Mouse (Mus musculus): ENCODE measurements around the gene Prss53.
"Not testable (repeated sequence)": the region's sequence is repeated elsewhere in the genome, so short reads cannot be mapped to it uniquely, and the experiment has no call there.

The Prss53 gene

GRCm38 (mm10) chr7:127912190-127912871 is 21.6 kb upstream of the Prss53 start, which contains the start of gene Kat8:
TSS of gene Kat8 (plus strand) at chr7:127912516.
- peak; percentile 89 for DNase-seq (ENCODE audit: inconsistent ontology term)

GRCm38 (mm10) chr7:127908656-127909055 is 17.9 kb upstream of the Prss53 start:
- DNase-seq (ENCODE audit: inconsistent ontology term) = no peak

- no peak for DNase-seq (ENCODE audit: inconsistent ontology term)
Observed at GRCm38 (mm10) chr7:127907939-127908338, 17.2 kb upstream of the Prss53 start.

GRCm38 (mm10) chr7:127903971-127904796 is 13.4 kb upstream of the Prss53 start, which contains the start of gene Bckdk:
TSS of gene Bckdk (plus strand) at chr7:127904082.
- peak; percentile 87 for DNase-seq (ENCODE audit: inconsistent ontology term)

- no peak for DNase-seq (ENCODE audit: inconsistent ontology term)
Observed at GRCm38 (mm10) chr7:127901772-127902171, 11.0 kb upstream of the Prss53 start.

- DNase-seq (ENCODE audit: inconsistent ontology term) = no peak
Observed at GRCm38 (mm10) chr7:127899997-127900396, 9.2 kb upstream of the Prss53 start.

GRCm38 (mm10) chr7:127898179-127898956 is 7.6 kb upstream of the Prss53 start:
- no peak for DNase-seq (ENCODE audit: inconsistent ontology term)

GRCm38 (mm10) chr7:127897542-127897941 is 6.8 kb upstream of the Prss53 start:
- DNase-seq (ENCODE audit: inconsistent ontology term) = no peak

- peak; percentile 40 for DNase-seq (ENCODE audit: inconsistent ontology term)
Observed at GRCm38 (mm10) chr7:127896384-127896783, 5.6 kb upstream of the Prss53 start.

- DNase-seq (ENCODE audit: inconsistent ontology term) = not testable (repeated sequence)
Observed at GRCm38 (mm10) chr7:127895891-127896290, 5.1 kb upstream of the Prss53 start.

- DNase-seq (ENCODE audit: inconsistent ontology term) = peak; percentile 97
Observed at GRCm38 (mm10) chr7:127895442-127895841, 4.7 kb upstream of the Prss53 start, which contains the start of the genes Gm21974 and Vkorc1. TSS of gene Gm21974 (minus strand) at chr7:127895454. TSS of gene Vkorc1 (minus strand) at chr7:127895617.

GRCm38 (mm10) chr7:127894480-127894879 is 3.7 kb upstream of the Prss53 start:
- no peak for DNase-seq (ENCODE audit: inconsistent ontology term)

GRCm38 (mm10) chr7:127888821-127889220 is 1.9 kb downstream of the Prss53 start:
- DNase-seq (ENCODE audit: inconsistent ontology term) = no peak

- DNase-seq (ENCODE audit: inconsistent ontology term) = no peak
Observed at GRCm38 (mm10) chr7:127887781-127888180, 3.0 kb downstream of the Prss53 start.

- DNase-seq (ENCODE audit: inconsistent ontology term) = no peak
Observed at GRCm38 (mm10) chr7:127887191-127887590, 3.6 kb downstream of the Prss53 start.

- DNase-seq (ENCODE audit: inconsistent ontology term) = no peak
Observed at GRCm38 (mm10) chr7:127886551-127886950, 4.2 kb downstream of the Prss53 start.

- DNase-seq (ENCODE audit: inconsistent ontology term) = peak; percentile 51
Observed at GRCm38 (mm10) chr7:127885951-127886350, 4.8 kb downstream of the Prss53 start.

- DNase-seq (ENCODE audit: inconsistent ontology term) = no peak
Observed at GRCm38 (mm10) chr7:127880431-127880830, 10.3 kb downstream of the Prss53 start.

GRCm38 (mm10) chr7:127879301-127879700 is 11.5 kb downstream of the Prss53 start:
- no peak for DNase-seq (ENCODE audit: inconsistent ontology term)

- DNase-seq (ENCODE audit: inconsistent ontology term) = peak; percentile 95
Observed at GRCm38 (mm10) chr7:127876467-127877348, 14.1 kb downstream of the Prss53 start, which contains the start of gene Zfp668. TSS of gene Zfp668 (minus strand) at chr7:127876828.

- peak; percentile 96 for DNase-seq (ENCODE audit: inconsistent ontology term)
Observed at GRCm38 (mm10) chr7:127876041-127876466, 14.7 kb downstream of the Prss53 start, which contains the start of gene Zfp646. TSS of gene Zfp646 (plus strand) at chr7:127876221.

Data from Muller cell, postnatal 12 days (primary cell).